Mouse (Mus musculus) stomach, embryonic 16.5 days (tissue): ENCODE data around the gene Rho. TPM values are rescaled to one million over a fixed set of nuclear protein-coding genes. Genes with fewer than 3 reads are reported as not detected.

Experiments
- ATAC-seq: fragments of 200-750 bp; cut with Nextera tagmentation; 2 replicates; pipeline ENCODE4 v1.8.0; 2017; ENCODE audit warnings: moderate number of reproducible peaks, moderate TSS enrichment; ENCODE audit not compliant: insufficient read depth, low FRiP score
- H3K27ac ChIP-seq: fragments of 300-500 bp; sonication (generic); 2 replicates; pipeline ENCODE4 v1.5.1; 2014; ENCODE audit warnings: low read length
- H3K27me3 ChIP-seq: fragments of 300-500 bp; sonication (generic); 2 replicates; pipeline ENCODE4 v1.6.1; 2014; ENCODE audit warnings: low read length, control low read depth, mixed read lengths; ENCODE audit not compliant: control insufficient read depth, insufficient read depth
- H3K36me3 ChIP-seq: fragments of 300-500 bp; sonication (generic); 2 replicates; pipeline ENCODE4 v1.6.1; 2014; ENCODE audit warnings: low read length; ENCODE audit not compliant: control insufficient read depth, insufficient read depth
- H3K4me1 ChIP-seq: fragments of 300-500 bp; sonication (generic); 2 replicates; pipeline ENCODE4 v1.6.1; 2014; ENCODE audit warnings: low read length, control low read depth, mixed read lengths; ENCODE audit not compliant: control insufficient read depth, insufficient read depth
- H3K4me2 ChIP-seq: fragments of 300-500 bp; sonication (generic); 2 replicates; pipeline ENCODE4 v1.6.1; 2014; ENCODE audit warnings: low read depth, low read length, mixed read lengths
- H3K4me3 ChIP-seq: fragments of 300-500 bp; sonication (generic); replicated peaks from 2 replicates; pipeline ENCODE4 v1.5.1; 2014; ENCODE audit warnings: mild to moderate bottlenecking, low read length
- H3K9ac ChIP-seq: fragments of 300-500 bp; sonication (generic); 2 replicates; pipeline ENCODE4 v1.6.1; 2014; ENCODE audit warnings: low read length
- H3K9me3 ChIP-seq: fragments of 300-500 bp; sonication (generic); replicated peaks from 2 replicates; pipeline ENCODE4 v1.6.1; 2016; ENCODE audit warnings: low read length, control low read depth; ENCODE audit not compliant: control insufficient read depth
- WGBS: fragments of 180-500 bp; shearing (Covaris S2); extraction: QIAGEN DNeasy Blood & Tissue Kit; methylation state at CpG from one replicate; pipeline ENCODE4 v1.1.7; 2014; 5-methylcytosine and 5-hydroxymethylcytosine counted together
- polyA plus RNA-seq: library from polyadenylated mRNA; unstranded; fragments of >200 nt; fragmentation: Nextera tagmentation; extraction: Ambion mirVana; gene quantifications from 2 replicates; pipeline ENCODE4 v1.2.1, GENCODE M21; 2015

Gene Rho
- polyA plus RNA-seq, 1 experiment from 2014 or later = 0.09 TPM

GRCm38 (mm10) chr6:115941128-115941527, 9.6 kb downstream of the Rho start:
- no peak overlapping the region for H3K4me2 ChIP-seq
- no peaks in the 10 kb centered on the region for H3K27me3 ChIP-seq
- no peak for ATAC-seq
- no peak overlapping the region for H3K27ac ChIP-seq
- WGBS = 6% methylated on average over 3 of the region's 12 CpGs
- H3K4me3 ChIP-seq = no peak overlapping the region
- no peaks in the 10 kb centered on the region for H3K36me3 ChIP-seq
- H3K9me3 ChIP-seq = no peaks in the 10 kb centered on the region
- H3K9ac ChIP-seq = no peak overlapping the region
- H3K4me1 ChIP-seq = peaks cover 5% of the 10 kb centered on the region

DNA sequence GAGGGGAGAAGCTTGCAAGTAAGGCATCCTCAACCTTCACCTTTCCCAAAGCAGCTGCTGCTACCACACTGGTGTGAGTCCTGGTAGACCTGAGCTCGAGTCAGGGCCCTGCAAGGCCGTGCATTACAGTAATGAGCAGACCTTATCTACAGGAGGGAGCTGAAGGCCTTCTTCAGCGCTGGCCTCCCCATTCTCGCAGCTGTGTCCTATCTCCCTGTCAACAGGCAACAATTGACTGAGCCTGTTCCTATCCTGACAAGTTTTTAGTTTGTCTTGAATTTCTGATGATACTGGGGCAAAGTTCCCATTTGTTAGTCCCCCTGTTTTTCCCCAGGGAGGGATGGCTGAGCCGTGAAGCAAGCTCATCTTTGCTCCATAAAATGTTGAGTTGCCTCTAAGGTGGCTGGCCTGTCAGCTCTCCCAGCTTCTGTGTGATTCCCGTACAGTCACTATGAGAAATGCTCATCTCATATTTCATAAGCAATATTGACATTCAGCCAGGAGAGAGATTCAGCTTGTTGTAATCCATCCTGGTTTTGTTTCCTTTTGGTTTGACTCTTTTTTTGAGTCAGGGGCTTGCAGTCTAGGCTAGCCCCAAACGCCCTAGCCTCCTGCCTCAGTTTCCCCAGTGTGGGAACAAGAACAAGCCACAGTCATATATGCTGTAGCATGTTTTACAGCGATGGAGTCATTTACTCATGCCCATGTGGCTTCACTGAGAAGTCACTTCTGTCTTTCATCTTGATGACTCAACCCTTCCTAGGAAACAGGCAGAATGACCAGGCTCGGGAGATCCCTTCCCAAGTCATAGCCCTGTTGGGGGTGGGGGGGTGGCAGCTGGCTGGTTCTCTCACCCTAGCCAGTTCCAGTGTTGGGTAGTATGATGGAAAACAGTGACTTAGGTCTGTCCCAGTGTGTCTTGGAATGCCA, 12.2 kb downstream of the Rho start:
- Histone ChIP-seq H3K4me1 (peaks cover 5% of the 10 kb centered on the region), H3K4me3 (no peak overlapping the region), H3K9me3 (no peaks in the 10 kb centered on the region), H3K27me3 (no peaks in the 10 kb centered on the region), H3K4me2 (no peak overlapping the region), H3K9ac (no peak overlapping the region), H3K27ac (no peak overlapping the region), H3K36me3 (no peaks in the 10 kb centered on the region)
- 55% methylated on average over 9 of the region's 9 CpGs for WGBS
- no peak for ATAC-seq

- WGBS = 87% methylated on average over 5 of the region's 5 CpGs
- Histone ChIP-seq H3K9me3 (no peaks in the 10 kb centered on the region), H3K4me1 (peaks cover 5% of the 10 kb centered on the region), H3K27ac (no peak within 1 kb of the TSS), H3K36me3 (no peaks in the 10 kb centered on the region), H3K9ac (no peak within 1 kb of the TSS), H3K27me3 (no peaks in the 10 kb centered on the region), H3K4me2 (no peak within 1 kb of the TSS), H3K4me3 (no peak within 1 kb of the TSS)
- no peak for ATAC-seq
These were observed 13.1 kb downstream of the Rho start, which contains the start of gene H1foo for GRCm38 (mm10) chr6:115944638-115945037. Gene H1foo, plus strand, starts transcription at chr6:115944938.

- ATAC-seq = no peak
These were observed 14.1 kb downstream of the Rho start for GRCm38 (mm10) chr6:115945633-115946032.

GRCm38 (mm10) chr6:115946389-115946788, 14.8 kb downstream of the Rho start:
- no peaks in the 10 kb centered on the region for H3K9me3 ChIP-seq
- H3K36me3 ChIP-seq = no peaks in the 10 kb centered on the region
- no peak overlapping the region for H3K27ac ChIP-seq
- ATAC-seq = no peak
- no peak overlapping the region for H3K9ac ChIP-seq
- no peak overlapping the region for H3K4me2 ChIP-seq
- WGBS = 44% methylated on average over 6 of the region's 6 CpGs
- H3K4me3 ChIP-seq = no peak overlapping the region
- H3K4me1 ChIP-seq = no peaks in the 10 kb centered on the region; the same call in 1 of the 2 replicates
- no peaks in the 10 kb centered on the region for H3K27me3 ChIP-seq

More at GRCm38 (mm10) chr6:115945633-115946032, 14.1 kb downstream of the Rho start:
- no peaks in the 10 kb centered on the region for H3K36me3 ChIP-seq
- H3K4me2 ChIP-seq = no peak overlapping the region
- no peak overlapping the region for H3K9ac ChIP-seq
- no peak overlapping the region for H3K4me3 ChIP-seq
- H3K27ac ChIP-seq = no peak overlapping the region
- no peaks in the 10 kb centered on the region for H3K27me3 ChIP-seq
- H3K9me3 ChIP-seq = no peaks in the 10 kb centered on the region
- H3K4me1 ChIP-seq = peaks cover 5% of the 10 kb centered on the region
- 79% methylated on average over 8 of the region's 8 CpGs for WGBS

DNA sequence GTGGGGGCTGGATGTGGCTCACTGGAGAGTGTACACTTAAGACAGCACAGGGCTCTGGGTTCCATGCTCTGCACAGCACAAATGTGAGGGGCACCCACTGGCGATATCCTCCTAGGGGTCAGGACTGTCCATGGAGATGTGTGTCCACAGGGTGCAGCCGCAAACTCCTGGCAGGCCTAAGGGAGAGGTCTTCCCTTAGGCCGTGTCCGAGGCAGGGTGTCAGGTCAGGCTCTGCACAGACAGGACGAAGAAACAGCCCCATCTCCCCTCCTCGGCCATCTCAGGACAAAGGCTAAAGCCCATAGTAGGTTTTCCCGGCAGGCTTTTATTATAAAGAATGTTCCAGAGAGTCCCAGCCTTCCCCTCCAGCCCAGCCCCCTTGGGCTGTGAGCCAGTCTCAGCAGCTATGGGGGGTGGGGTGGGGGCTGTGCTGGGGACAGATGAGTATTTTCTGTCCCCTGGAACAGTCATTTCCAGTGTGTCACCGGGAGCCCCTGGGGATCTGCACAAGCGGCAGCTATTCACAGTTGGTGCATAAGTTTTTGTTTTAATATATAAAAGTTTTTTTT, 23.0 kb downstream of the Rho start:
- 78% methylated on average over 9 of the region's 9 CpGs for WGBS
- Histone ChIP-seq H3K4me3 (no peak overlapping the region), H3K4me2 (no peak overlapping the region), H3K4me1 (peaks cover 34% of the 10 kb centered on the region), H3K9me3 (no peaks in the 10 kb centered on the region), H3K27me3 (no peaks in the 10 kb centered on the region), H3K36me3 (no peaks in the 10 kb centered on the region), H3K9ac (no peak overlapping the region), H3K27ac (no peak overlapping the region; the same call in 1 of the 2 replicates)
- no peak for ATAC-seq

GRCm38 (mm10) chr6:115955169-115955568, 23.6 kb downstream of the Rho start:
- Histone ChIP-seq H3K9me3 (no peaks in the 10 kb centered on the region), H3K9ac (no peak overlapping the region), H3K36me3 (no peaks in the 10 kb centered on the region), H3K27ac (no peak overlapping the region), H3K4me3 (no peak overlapping the region), H3K27me3 (no peaks in the 10 kb centered on the region), H3K4me1 (peaks cover 36% of the 10 kb centered on the region), H3K4me2 (no peak overlapping the region)
- WGBS = 93% methylated on average over 4 of the region's 4 CpGs
- ATAC-seq = no peak

DNA sequence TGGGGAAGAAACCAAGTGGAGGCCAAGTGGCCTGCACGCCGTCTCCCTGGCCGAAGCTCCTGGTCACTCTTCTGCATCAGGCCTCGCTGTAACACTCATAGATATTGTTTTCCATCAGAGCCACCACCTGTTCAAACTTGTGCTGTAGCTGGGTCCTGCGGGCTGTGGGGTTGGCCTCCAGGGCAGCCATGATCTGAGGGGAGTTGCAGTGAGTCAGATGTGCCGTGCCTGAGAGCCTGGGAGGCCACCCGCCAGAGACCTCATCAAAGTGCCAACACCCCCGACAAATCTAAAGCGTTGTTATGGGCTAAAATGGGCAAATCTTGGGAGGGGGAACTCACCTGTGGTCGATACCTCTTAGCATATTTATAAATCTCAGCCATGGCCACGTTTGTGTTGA, 24.1 kb downstream of the Rho start:
- no peaks in the 10 kb centered on the region for H3K27me3 ChIP-seq
- H3K27ac ChIP-seq = no peak overlapping the region
- H3K4me2 ChIP-seq = no peak overlapping the region
- no peak overlapping the region for H3K9ac ChIP-seq
- no peak overlapping the region for H3K4me3 ChIP-seq
- ATAC-seq = no peak
- 79% methylated on average over 11 of the region's 11 CpGs for WGBS
- H3K4me1 ChIP-seq = peaks cover 36% of the 10 kb centered on the region
- no peaks in the 10 kb centered on the region for H3K9me3 ChIP-seq
- H3K36me3 ChIP-seq = no peaks in the 10 kb centered on the region

- H3K9ac ChIP-seq = no peak overlapping the region
- no peaks in the 10 kb centered on the region for H3K9me3 ChIP-seq
- H3K36me3 ChIP-seq = no peaks in the 10 kb centered on the region
- H3K27me3 ChIP-seq = no peaks in the 10 kb centered on the region
- no peak for ATAC-seq
- no peak overlapping the region for H3K4me2 ChIP-seq
- H3K4me1 ChIP-seq = peaks cover 36% of the 10 kb centered on the region
- H3K27ac ChIP-seq = peak overlapping the region; percentile 74
- H3K4me3 ChIP-seq = no peak overlapping the region
- WGBS = 48% methylated on average over 13 of the region's 13 CpGs
These were observed 24.9 kb downstream of the Rho start for GRCm38 (mm10) chr6:115956418-115956921.
